Mouse (Mus musculus) liver (tissue): Measurements from ENCODE around the gene Tcp11l2.

ENCODE experiments used
- DNase-seq: peaks from one replicate; pipeline ENCODE4 v3.0.0-alpha.2; 2020; ENCODE audit warnings: mixed read lengths

Tcp11l2 gene

DNA sequence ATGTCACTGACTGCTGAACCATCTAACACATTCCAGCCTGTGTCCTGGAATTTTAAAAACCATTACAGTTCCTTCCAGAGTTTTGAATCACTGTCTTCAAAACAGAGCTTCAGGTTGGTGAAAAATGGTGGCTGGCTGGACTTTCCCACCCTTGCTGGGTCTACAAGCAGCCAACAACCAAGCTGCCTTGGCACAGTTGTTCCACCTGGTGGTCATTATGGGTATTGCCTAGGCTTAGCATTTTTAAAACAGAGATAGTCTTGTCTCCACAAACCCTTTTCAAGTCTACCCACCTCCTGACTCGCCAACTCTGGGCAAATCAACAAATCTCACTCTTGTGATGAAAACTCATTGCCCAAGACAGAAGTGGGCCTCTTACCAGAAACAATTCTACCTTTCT, 17.9 kb upstream of the Tcp11l2 start:
- no peak for DNase-seq

DNA sequence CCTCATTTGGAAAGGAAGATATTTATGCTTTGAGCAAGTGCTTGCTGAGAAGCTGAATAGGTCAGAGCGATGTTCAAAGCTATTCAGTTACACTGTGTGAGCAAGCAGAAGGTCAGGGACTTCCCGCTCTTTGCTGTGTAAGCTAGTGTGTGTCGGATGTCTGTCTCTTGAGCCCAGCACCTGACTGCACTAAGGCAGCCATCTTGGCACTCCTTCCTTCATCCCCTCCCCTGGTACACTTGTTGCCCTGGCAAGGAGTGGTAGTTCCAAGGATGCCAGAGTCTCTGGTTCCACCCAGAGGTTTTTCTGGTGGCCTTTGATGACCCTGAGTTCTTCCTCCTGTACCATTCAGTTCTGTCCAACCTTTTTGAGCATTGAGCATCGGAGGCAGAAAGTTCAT, 16.4 kb upstream of the Tcp11l2 start:
- no peak for DNase-seq

DNA sequence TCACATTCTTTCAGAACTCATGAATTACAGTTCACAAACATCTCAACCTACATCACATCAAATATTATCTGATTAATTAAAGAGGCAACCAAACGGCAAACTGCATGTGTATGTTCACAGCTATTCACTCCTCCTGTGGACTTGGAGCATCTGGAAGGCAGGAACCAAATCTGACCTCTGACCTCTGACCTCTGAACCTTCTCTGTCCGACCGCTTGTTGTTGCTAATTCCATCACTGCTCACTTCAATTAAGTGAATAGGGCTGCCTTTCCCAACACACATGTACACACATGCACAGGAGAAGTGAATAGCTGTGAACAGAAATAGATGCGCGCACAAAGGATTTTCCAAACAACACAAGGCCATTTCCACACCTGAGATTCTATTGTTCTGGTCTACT, 14.3 kb upstream of the Tcp11l2 start:
- DNase-seq, result no peak

DNA sequence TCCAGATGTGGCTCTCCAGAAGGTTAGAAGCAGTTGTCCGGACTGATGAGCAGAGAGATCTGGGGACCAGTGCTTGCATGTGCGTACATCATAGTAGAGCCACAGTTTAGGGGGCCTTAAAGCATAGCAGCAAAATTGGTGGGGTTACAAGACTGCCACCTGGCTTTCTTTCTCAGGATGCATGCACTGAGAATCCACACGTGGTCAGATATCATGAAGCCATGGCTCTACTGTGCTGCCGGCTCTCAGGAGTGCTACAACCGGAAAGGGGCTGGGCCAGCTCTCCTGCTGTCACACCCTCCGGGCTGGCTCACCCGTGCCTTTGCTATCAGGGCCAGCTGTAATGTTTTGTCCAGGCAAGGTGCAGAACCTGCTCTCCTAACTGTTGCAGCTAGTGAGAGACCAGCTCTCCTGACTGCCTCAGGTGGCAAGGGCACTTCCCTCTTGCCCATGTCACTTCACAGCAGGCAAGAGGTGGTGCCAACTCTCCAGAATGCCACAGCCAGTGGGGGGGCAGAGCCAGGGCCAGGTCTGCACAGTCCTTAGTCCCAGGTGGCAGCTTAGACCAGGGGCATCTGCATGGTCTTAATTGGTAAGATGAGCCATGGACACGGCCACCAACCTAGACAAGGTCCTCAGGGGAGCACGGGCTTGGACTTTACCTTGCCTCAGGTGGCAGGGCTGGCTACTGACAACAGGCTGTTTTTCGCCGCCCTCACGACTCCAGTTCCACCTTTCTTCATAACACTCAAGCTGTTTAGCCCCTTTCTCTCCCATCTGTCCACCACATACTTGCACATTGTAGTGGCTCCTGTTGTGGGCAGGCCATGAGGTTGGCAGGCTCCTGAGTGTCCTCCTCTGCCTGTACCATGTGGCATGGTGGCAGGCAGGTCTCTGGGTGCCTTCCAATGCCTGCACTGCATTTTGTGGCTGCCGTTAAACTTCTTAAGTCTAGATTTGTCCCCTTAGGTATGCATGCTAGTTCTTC, 13.6 kb upstream of the Tcp11l2 start:
- peak; percentile 59 for DNase-seq

DNA sequence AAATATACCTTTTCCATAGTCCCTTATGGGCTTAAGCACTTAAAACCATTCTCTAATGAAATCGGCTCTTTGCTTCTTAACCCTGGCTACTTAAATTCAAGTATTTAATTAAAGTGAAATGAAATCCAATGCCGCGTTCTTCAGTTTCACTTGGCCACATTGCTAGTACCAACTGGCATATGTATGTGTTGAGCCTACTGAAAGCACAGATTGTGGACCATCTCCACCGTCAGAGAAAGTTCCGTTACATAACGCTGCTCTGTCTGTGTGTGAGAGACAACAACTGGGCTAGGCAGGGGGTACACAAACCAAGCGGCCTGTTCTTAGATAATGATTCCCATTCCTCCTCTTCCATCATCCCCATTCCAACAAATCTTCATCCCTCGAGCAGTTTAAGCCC, 12.0 kb upstream of the Tcp11l2 start:
- DNase-seq, result no peak

DNA sequence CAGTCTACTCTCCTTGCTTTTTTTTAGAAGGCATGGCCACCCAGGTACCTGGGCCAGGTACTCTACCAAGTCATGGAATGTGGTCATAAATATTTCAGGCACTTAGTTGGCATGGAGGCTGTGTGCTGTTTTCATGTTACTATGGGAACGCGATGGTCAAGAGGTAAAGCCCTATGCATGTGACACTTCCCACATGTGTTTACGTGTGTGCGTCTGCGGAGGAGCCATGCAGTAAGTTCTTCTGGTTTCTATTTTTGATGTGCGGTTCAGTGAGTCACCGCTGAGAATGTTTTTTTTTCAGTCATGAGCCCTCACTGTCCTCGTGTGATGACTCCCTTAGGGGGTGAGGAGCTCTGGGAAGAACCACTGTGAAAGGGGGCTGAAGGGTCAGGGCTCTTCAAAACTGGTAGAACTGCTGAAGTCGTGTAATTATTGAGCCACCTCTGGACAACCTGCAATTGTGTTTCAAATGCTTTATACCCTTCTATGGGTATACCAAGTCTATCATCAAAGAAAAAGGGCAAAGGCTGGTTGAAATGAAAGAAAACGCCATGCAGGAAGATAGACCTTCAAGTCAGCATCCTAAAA, 5.3 kb upstream of the Tcp11l2 start:
- no peak for DNase-seq

DNA sequence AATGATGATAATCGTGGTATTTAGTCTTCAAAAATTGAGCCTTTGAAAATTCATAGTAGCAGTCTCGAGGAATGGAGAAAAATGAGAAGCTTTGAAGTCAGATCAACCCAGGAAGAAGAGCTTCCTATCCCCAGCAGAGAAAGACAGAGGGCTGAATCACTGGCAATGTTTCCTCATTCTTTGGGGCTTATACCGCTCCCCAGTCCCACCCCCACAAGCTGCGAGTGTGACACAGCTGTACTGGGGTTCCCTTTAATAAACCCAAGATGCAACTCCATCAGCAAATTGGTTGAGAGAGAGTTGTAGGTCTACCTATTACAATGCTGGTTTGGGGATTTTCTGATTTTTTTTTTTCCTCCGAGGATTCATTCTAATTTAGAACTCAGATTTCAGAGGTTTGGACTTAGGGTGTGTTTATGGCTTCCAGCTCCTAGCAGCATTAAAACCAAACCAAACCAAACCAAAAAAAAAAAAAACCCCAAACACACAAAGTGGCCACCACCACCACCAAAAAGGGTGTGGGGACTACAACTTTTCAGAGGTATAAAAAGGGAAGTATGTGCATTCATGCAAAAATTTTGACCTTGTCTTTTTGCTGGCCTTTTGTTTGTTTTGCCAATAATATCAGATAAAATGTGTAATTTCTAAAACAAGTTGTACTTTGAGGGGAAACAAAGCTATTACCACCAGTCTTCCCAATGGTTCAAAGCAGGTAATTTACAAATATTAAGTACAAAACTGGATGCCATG, 2.6 kb upstream of the Tcp11l2 start:
- no peak for DNase-seq

DNA sequence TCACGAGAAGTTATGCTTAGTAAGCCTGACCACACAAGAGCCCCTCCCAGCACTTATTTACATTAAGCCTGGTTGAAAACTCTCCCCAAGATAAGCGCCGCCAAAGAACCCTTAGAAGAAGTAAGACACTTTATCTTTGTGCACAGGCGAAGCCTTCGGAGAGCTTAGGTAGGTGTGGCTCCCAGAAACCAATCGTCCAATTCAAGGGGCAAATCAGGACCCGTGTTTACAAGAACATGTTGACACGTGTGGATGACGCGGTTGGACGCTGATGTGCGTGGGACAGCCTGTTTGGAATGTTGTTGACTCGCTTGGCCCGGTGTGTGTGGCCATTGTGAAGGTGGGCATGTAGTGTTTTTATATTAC, 414 bp upstream of the Tcp11l2 start:
- DNase-seq, result peak; percentile 89

DNA sequence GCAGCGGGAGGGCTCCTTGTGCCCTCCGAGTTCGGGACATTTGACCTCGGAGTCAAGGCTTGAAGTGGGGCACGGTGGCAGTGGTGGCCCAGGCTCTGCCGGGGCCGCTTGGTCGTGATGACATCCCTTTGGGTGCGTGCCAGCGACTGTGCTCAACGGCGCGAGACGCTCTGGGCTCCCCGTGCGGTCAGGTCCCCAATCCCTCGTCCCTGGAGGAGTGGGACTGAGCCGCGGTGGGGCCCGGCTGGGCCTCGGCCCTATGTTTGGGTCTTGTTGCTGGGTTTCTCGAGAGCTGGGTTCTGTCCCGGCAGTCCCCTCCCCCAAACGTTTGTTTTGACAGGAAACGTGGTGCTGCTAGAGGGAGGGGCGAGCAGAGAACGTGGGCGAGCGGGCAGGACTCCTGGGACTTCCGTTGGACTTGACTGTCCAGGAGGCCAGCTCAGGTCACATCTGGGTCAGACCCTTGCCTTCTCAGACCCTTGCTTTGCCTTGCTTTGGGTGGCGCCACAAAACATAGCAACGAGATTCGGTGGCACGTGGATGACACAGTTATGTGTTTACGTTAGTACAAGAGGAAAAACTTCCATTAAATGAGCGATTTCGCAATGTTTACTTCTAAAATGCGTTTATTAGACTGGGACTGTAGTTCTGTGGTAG, 773 bp downstream of the Tcp11l2 start:
- DNase-seq, result peak; percentile 70

DNA sequence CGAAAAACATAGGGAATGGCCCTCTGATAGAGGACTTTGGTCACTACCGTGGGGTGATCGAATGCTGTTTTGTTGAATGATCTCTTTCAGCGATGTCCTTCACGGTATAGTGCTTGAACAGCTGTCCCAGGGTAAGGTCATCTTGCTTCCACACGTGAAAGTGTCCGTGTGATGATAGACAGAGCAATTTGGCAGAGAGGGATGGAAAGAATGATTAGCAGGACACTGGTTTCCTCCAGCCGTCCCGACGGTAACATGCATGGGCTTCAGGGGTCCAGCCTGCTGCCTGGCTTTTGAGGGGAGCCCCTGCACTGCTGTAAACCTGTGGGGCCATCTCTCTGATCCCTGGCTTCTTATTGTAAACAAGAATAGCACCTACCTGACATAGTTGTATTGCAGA, 2.3 kb downstream of the Tcp11l2 start:
- DNase-seq, result no peak

DNA sequence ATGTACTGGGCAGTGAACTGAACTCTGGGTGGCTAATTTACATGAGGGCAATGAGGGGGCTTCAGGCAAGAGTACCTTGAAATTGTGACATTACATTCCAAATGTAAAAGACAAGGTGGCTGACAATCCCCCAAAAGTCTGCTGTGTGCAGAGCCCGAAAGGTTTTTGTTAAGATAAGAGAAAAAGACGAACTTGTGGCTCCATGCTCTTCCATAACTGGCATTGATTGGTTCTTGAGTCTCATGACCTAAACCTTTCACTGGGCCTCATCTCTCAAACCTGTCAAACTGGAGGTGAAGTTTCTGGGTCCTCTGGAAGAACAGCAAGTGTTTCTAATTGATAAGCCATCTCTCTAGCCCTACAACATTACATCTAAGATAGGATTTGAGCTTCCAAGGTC, 3.1 kb downstream of the Tcp11l2 start:
- no peak for DNase-seq

DNA sequence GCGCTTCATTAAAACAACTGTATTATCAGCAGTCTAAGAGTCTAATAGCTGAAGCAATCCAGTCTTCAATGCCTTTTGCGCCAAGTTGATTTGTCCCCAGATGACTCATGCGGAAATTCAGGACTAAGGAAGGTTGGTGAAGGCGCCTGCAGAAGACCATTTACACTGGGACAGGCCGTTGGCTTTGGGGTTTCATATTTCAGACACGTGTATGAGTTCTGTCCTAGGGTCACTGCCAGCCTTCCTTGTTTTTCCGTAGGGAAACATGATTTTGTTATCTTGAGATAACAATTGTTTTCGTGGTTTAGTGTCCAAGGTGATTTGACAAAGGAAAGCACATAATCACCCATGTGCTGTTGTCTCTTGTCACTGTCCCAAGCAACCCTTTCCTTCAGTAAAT, 4.8 kb downstream of the Tcp11l2 start:
- no peak for DNase-seq

DNA sequence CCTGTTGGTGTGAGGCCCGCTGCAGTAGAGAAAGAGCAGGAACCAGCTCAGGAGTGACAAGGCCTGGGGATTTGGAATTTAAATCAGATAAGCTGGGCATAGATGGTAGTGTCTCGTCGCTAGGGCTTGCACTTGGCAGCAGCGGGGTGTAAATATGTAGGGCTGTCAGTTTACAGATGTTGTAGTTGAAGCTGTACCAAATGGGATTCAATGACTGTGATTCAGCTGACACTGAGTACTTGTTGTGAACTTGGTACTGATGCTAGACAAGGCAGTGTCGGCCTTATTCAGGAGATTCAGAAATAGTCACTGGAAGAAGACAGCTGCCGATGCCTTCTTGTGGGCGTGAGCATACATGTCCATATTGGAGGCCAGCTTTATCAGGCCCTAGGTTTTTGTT, 5.8 kb downstream of the Tcp11l2 start:
- DNase-seq, result no peak

DNA sequence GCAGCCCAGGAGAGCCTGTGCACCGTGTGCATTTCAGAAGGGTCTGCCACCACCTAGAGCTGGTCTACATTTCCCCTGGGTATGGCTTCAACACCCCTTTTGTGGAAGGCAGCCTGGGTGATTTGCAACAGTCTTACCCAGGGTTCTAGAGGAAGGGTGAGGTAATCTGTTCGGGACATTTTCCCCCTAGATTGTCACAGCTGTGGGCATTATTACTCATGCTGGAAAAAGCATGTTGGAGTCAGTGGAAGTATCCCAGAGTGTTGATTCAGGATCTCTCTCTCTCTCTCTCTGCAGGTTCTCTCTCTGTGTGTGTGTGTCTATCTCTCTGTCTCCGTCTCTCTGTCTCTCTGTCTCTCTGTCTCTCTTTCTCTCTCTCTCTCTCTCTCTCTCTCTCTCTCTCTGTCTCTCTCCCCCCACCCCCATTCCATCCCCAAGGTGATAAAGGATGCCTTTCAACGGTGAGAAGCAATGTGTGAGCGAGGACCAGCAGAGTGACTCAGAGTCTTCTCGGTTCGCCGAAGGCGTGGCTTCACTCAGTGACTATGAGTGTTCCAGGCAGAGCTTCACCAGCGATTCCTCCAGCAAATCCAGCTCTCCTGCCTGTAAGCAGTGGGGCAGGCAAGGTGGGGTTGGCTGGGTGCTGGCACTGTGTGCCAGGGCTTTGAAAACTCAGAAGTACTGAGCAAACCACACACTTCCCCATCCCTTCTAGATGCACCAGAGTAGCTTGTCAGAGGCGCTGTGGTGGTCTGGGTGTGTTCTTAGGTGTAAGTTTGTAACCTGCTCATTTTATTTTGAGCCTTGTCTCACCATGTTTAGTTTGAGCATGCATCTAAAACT, 8.2 kb downstream of the Tcp11l2 start:
- DNase-seq, result peak; percentile 12

DNA sequence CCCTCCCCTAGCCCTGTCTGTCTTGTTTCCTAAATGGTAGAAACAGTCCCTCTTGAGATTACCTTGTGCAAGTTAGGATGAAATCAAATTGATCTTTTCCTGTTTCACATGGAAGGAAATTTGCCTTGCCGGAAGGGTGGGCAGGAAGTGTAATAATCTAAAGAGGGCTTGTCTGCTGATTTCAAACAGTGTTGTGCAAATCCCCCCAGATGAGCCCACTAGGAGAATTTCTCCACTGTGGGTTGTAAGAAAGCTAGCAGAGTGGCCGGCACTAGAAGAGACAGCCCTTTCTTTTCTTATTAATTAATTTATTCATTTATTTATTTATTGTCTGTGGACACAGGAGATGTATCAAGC, 8.8 kb downstream of the Tcp11l2 start:
- DNase-seq, result no peak

DNA sequence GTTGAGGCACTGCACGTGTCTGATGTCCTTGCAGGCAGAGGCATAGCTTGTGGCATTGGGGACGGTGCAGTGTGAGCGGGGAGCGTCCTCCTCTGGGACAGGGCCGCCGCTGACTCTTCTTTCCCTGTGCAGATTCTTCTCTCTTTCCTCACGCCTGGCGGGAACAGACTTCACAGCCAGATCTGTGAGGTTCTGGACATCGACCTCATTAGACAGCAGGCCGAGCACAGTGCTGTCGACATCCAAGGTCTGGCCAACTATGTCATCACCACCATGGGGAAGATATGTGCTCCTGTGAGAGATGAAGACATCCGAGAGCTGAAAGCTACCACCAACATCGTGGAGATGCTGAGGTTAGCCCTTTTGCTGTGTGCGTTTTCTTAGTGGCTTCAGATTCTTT, 14.5 kb downstream of the Tcp11l2 start:
- DNase-seq, result no peak

DNA sequence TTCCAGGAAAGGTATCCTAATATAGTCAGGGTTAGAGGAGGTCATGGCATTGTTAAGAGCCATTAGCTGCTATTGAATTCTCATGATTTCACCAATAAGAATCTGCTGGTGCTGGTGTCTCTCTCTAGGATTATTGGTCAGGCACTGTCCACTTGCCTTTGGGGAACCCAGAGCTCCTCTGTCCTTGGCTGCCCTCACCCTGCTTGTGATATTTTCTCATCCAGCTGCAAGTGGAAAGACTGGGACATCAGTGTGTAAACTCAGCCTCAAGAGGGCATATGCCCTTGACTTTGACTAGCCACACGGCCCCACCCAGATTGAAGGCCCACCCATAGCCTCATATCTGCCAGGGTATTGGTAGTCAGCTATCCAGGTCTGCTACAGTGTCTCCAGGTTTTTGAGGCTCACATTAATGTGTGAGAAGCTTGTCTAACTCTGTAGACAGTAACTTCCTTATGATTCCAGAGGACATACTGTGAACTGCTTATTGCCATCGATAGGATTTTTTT, 15.3 kb downstream of the Tcp11l2 start:
- no peak for DNase-seq

DNA sequence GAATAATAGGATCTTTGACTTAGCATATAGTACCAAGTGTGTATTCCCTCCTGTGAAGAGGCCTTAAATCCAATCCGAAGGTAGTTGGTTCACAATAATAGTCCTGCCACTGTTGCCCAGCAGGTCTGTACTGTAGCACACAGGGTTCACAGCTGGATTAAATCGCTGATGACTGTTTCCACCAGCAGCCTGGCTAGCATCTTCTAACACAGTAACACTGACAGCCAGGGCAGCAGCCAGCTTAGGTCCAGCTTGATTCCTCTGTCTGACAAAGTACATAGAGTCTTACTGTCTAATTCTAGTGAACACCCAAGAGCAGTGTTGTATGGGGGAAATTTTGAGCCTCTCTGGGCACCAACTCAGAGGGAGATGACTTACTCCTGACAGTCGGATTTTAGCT, 16.3 kb downstream of the Tcp11l2 start:
- no peak for DNase-seq

DNA sequence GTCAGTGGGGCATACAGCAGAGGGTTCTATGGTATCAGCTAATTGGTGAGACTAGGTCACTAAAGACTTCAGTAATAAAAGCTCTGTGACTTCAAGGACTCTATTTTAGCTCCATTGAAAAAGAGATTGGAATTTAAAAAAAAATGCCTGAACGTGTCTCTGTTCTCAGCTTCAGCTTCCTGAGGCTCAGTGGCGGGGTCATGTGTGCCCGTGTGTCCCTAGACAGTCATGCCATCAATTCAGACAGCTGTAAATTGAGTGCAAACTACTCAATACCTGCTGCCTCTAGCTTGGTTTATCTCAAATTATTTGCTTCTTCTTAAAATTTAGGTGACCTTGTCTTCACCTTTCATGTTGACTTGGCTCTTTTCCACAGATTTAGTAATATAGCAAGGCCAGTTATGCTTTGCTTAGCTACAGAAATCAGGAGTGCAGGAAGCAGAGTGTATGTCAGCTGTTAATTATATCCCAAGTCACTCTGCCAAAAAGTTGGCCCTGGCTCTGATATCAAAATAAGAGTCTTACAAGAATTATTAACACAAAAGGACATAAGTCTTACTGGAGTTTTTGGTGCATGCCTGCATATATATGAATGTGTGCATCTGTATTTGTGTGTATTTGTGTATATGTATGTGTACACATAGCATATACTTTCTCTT, 20.8 kb downstream of the Tcp11l2 start:
- no peak for DNase-seq

DNA sequence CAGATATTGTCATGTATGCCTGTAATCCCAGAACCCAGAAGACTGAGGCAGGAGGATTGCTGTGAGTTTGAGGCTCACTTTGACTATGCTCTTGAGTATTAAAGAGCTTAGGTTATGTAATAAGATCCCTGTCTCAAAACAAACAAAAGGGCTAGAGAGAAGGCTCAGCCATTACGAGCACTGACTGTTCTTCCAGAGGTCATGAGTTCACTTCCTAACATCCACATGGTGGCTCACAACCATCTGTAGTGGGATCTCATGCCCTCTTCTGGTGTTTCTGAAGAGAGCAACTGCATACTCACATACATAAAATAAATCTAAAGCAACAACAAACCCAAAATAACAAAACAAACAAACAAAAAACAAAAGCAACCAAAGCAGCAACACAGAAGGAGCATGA, 21.7 kb downstream of the Tcp11l2 start:
- DNase-seq, result no peak

DNA sequence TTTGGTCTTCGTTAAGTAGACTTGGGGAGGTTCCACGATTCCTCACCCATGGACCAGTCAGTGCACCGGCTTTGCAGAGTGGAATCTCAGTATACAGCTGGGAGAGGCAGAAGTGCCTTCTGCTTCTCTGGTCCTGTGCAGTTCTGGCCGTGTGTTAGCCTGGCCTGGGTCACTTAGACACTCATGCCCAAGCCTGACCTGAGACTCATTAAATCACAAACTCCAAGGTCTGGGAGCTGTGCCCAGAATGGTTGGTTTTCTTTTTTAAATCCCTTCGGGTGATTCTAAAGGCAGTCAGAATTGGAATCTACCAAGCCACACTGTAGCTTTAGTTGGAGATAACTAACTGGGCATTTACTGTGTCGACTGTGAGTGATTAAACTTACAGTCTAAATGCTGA, 23.7 kb downstream of the Tcp11l2 start:
- no peak for DNase-seq

DNA sequence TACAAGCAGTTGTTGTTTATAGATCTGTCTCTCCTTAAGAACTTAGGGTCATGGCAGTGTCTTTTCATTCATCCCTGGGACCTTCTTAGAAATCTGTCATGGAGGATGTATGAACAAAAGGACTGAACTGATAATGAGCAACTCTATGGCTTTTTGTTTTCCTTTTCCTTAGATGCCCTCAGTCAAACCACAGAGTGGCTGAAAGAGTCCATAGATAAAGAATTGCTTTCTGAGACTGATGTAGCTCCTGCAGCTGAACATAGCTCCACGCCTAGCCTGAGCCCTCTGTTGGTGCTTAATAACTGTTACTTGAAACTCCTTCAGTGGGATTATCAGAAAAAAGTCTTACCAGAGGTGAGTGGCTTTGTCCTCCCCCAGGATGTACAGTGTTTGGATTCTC, 27.9 kb downstream of the Tcp11l2 start:
- DNase-seq, result no peak
